Mouse (Mus musculus): ENCODE results near the gene D2hgdh.

Gene D2hgdh

GRCm38 (mm10) chr1:93824609-93825008, at the start of gene D2hgdh:
D2hgdh (plus strand) TSS chr1:93824909.
- in situ Hi-C loops (cut with MboI, MseI), result no loop called here

GRCm38 (mm10) chr1:93776686-93777085, 48.0 kb upstream of the D2hgdh start:
- in situ Hi-C loops (cut with MboI, MseI), result no loop called here

DNA sequence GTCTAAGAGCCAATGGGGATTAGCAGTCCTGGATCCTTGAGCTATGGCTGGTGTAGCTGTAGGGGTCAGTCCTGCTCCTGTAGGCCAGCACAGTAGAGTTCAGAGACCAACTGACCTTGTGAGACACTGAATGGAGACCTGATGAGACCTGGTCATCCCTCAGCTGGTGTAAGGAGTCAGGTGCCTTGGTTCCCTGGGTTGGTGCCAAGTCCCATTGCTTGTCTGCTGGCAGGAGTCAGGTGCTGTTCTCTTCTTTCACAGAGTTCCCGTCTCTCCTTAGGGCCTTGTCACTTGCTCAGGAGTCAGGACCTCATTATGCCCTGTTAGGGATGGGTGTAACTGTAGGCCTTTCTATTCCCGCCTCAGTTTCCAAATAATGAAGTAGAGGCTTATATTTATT, 37.8 kb upstream of the D2hgdh start:
- in situ Hi-C loops (cut with MboI, MseI), result no loop called here

DNA sequence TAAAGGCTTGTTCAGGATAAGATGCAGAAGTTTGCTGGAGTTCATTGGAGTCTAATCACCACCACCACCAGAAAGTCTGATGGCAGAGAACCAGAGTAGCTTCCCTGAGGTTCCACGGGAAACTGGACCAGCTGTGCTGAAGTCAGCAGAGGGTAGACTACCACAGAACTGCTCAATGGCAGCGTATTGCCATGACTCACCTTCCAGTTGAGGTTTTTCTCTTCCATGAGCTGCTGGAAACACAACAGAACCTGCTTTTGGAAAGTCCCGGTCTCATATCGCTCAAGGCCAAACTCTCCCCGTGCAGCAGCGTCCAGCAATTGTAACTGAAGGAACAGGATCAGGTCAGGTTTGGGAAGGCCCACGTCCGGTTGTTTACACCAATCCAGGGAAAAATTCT, 30.2 kb upstream of the D2hgdh start:
- in situ Hi-C loops (cut with MboI, MseI), result no loop called here

- in situ Hi-C loops (cut with MboI, MseI), result no loop called here
These were observed 28.8 kb upstream of the D2hgdh start for GRCm38 (mm10) chr1:93795886-93796285.

GRCm38 (mm10) chr1:93800670-93801503, 23.8 kb upstream of the D2hgdh start:
- in situ Hi-C loops (cut with MboI, MseI), result no loop called here

- in situ Hi-C loops (cut with MboI, MseI), result no loop called here
These were observed 22.9 kb upstream of the D2hgdh start, which contains the start of gene Dtymk for GRCm38 (mm10) chr1:93801741-93802238. Dtymk (minus strand) TSS chr1:93801934.

DNA sequence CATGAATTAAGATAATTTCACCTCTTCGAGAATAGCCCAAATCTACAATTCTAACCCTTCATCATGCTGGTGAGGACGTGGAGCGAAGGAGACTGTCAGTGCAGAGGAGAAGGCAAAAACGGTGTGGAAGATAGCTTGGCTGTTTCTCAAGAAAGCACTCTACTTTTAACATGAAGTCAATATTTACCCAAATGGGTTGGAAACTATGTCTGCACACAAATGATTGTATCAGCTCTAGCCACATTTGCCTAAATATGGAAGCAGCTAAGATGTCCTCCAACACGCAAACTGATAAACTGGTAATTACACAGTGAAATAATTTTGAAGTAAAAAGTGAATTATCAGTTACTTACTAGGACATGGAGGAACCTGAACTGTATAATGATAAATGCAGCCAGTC, 21.9 kb upstream of the D2hgdh start:
- in situ Hi-C loops (cut with MboI, MseI), result no loop called here

GRCm38 (mm10) chr1:93803556-93804507, 20.9 kb upstream of the D2hgdh start, which contains the start of gene Ing5:
Ing5 (plus strand) TSS chr1:93803965.
- in situ Hi-C loops (cut with MboI, MseI), result no loop called here

- in situ Hi-C loops (cut with MboI, MseI), result no loop called here
These were observed 19.9 kb upstream of the D2hgdh start for GRCm38 (mm10) chr1:93804818-93805217.

DNA sequence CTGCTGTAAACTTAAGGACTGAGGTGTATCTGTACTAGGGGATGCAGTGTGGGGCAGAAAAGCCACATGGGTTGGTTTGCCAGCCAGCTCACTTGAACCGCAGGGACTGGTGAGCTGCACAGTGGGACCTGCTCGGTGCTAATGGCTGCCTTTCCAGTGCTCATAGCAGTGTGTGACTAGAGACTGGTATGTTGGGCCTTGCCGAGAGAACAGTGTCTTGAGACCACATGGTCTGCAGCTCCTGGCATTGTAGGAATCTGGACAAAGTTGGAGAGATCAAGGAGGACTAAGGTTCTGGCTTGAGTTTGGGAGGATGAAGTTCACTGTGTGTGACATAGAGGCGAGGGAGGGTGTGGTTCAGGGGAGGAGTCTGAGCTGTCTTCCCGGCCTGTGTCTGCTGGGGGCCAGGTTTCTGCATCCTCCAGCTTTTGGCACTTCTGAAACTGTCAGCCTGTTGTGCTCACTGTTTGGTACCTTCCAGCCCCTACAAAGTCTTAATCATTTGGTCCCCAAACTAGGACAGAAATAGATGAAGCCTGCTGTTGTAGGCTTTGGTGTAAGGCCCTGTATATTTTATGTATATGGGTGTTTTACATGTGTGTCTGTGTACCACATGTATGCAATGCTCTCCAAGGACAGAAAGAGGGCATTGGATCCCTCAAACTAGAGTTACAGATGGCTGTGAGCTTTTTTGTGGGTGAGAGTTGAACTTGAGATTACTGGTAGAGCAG, 19.3 kb upstream of the D2hgdh start:
- in situ Hi-C loops (cut with MboI, MseI), result no loop called here

- in situ Hi-C loops (cut with MboI, MseI), result no loop called here
These were observed 15.8 kb upstream of the D2hgdh start for GRCm38 (mm10) chr1:93808871-93809270.

- in situ Hi-C loops (cut with MboI, MseI), result no loop called here
These were observed 14.7 kb upstream of the D2hgdh start for GRCm38 (mm10) chr1:93810011-93810410.

GRCm38 (mm10) chr1:93811495-93812039, 13.1 kb upstream of the D2hgdh start:
- in situ Hi-C loops (cut with MboI, MseI), result no loop called here

GRCm38 (mm10) chr1:93817823-93818532, 6.7 kb upstream of the D2hgdh start:
- in situ Hi-C loops (cut with MboI, MseI), result no loop called here

GRCm38 (mm10) chr1:93818722-93819121, 6.0 kb upstream of the D2hgdh start:
- in situ Hi-C loops (cut with MboI, MseI), result no loop called here

DNA sequence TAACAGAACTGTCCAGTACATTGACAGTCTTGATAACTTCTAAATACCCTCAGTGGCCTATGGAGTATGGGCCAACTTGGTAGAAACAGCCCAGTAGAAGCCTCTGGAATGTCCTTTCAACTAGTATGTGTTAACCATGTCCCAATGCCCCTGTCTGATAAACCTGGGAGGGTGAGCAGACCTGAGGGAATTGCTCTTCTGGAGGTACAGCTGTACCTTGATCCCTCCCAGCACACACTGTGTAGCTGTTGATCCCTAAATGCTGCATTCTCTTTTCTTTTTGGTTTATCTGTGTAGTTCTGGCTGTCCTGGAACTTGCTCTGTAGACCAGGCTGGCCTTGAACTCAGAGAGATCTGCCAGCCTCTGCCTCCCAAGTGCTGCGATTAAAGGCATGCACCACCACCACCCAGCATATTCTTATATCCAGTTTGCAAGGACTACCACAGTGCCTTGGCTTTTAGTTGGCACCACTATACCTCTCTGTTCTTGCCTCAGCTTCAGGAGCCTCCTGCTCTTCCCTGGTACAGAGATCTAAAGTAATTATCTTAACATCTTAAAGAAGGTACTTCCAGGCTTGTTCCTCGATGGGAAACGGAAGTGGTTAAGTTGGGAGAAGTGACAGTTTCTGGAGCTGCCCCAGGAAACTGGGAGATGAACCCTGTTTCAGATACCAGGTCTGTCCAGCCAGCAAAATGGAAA, 763 bp upstream of the D2hgdh start:
- in situ Hi-C loops (cut with MboI, MseI), result no loop called here

DNA sequence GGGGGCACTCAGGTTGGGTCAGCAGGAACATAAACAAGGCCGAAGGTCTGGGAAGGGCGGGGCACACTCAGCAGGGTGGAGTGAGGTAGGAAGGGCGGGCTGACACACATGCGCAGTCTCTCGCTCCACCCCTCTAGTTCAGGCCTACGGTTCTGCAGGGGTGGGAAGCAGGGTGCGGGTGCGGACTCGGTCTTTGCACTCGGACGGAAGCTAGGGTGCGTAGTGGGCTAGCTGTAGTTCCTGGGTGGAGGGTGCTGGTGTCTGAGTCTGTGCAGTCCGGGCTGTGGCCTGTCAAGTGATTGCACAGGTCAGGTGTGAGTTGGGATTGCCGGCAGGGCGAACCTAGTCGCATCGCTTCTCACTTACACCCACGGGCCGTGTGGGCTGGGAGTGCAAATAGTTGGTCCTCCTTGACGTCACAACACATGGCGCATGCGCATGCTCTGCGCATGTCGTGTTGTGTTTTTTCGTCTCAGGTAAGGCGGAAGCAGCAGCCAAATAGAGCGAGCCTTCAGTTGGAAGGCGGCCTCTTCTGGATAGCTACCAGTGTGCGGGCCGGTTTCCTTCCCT, 481 bp downstream of the D2hgdh start:
- in situ Hi-C loops (cut with MboI, MseI), result no loop called here

DNA sequence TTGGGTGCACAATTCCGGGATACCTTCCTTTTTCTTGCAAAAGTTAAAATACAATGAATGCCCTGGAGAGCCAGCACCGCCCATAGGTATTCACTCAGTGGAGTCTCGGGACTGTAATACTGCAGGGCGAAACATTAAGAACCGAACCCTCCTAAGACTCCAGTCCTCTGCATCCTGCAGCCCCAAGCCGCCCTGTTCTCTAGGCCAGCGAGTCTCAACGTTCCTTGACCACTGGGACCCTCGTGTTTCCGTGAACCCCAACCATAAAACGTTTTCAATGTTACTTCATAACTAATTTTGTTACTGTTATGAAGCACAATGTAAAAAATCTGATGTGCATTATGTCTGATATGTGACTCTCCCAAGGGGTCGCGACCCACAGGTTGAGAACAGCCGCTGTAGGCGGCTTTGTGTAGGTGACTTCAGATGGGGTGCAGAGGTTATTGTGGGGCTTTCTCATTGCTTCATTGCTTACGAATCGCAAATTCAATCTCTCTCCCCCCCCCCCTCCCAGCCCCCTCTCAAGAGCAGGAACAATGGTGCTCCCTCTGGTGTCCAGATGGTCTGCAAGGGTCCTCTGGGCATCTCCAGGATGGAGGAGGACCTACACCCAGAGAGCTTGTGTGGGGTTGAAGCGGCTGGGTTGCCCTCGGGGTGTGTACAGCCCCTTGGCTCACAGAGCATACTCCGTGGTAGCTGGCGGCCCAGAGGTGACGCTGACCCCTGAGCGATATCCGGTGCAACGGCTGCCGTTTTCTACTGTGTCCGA, 1.2 kb downstream of the D2hgdh start:
- in situ Hi-C loops (cut with MboI, MseI), result no loop called here
